Mouse (Mus musculus): Measurements from ENCODE around the gene Pithd1.

The Pithd1 gene

GRCm38 (mm10) chr4:135962946-135963345 lies 24.1 kb downstream of the Pithd1 start:
- DNase-seq (ENCODE audit: low spot score in 2 of 2), result no peak

- DNase-seq (ENCODE audit: low spot score in 2 of 2), result no peak
These were observed 24.9 kb downstream of the Pithd1 start for GRCm38 (mm10) chr4:135962198-135962597.

- DNase-seq (ENCODE audit: low spot score in 2 of 2), result peak in 1 of 2 experiments; percentile 12
These were observed 25.4 kb downstream of the Pithd1 start for GRCm38 (mm10) chr4:135961709-135962108.

- peak; percentile 81 to 93 for DNase-seq (ENCODE audit: low spot score in 2 of 2)
These were observed 26.3 kb downstream of the Pithd1 start for GRCm38 (mm10) chr4:135960717-135961116.

- DNase-seq (ENCODE audit: low spot score in 2 of 2), result no peak
These were observed 28.7 kb downstream of the Pithd1 start for GRCm38 (mm10) chr4:135958354-135958753.

GRCm38 (mm10) chr4:135955886-135956285 lies 31.2 kb downstream of the Pithd1 start:
- DNase-seq (ENCODE audit: low spot score in 2 of 2), result no peak

GRCm38 (mm10) chr4:135954241-135954640 lies 32.8 kb downstream of the Pithd1 start:
- peak; percentile 83 to 89 for DNase-seq (ENCODE audit: low spot score in 2 of 2)

GRCm38 (mm10) chr4:135953179-135953578 lies 33.9 kb downstream of the Pithd1 start:
- DNase-seq (ENCODE audit: low spot score in 2 of 2), result no peak

GRCm38 (mm10) chr4:135951505-135951904 lies 35.6 kb downstream of the Pithd1 start:
- DNase-seq (ENCODE audit: low spot score in 2 of 2), result no peak

- no peak for DNase-seq (ENCODE audit: low spot score in 2 of 2)
These were observed 36.7 kb downstream of the Pithd1 start for GRCm38 (mm10) chr4:135950365-135950764.

- no peak for DNase-seq (ENCODE audit: low spot score in 2 of 2)
These were observed 37.2 kb downstream of the Pithd1 start for GRCm38 (mm10) chr4:135949911-135950310.

- DNase-seq (ENCODE audit: low spot score in 2 of 2), result no peak
These were observed 37.6 kb downstream of the Pithd1 start for GRCm38 (mm10) chr4:135949475-135949874.

- no peak for DNase-seq (ENCODE audit: low spot score in 2 of 2)
These were observed 38.9 kb downstream of the Pithd1 start for GRCm38 (mm10) chr4:135948142-135948541.

GRCm38 (mm10) chr4:135946659-135947301 lies 40.3 kb downstream of the Pithd1 start:
- no peak for DNase-seq (ENCODE audit: low spot score in 2 of 2)

- peak; percentile 97 to 98 for DNase-seq (ENCODE audit: low spot score in 2 of 2)
These were observed 40.8 kb downstream of the Pithd1 start, which contains the start of gene Hmgcl for GRCm38 (mm10) chr4:135946278-135946658. TSS of gene Hmgcl (plus strand) at chr4:135946448.

- no peak for DNase-seq (ENCODE audit: low spot score in 2 of 2)
These were observed 41.4 kb downstream of the Pithd1 start for GRCm38 (mm10) chr4:135945706-135946105.

- DNase-seq (ENCODE audit: low spot score in 2 of 2), result no peak
These were observed 43.7 kb downstream of the Pithd1 start for GRCm38 (mm10) chr4:135943389-135943788.

- DNase-seq (ENCODE audit: low spot score in 2 of 2), result no peak
These were observed 44.9 kb downstream of the Pithd1 start for GRCm38 (mm10) chr4:135942193-135942592.

- DNase-seq (ENCODE audit: low spot score in 2 of 2), result peak in 1 of 2 experiments; percentile 57
These were observed 46.0 kb downstream of the Pithd1 start for GRCm38 (mm10) chr4:135941026-135941425.

- no peak for DNase-seq (ENCODE audit: low spot score in 2 of 2)
These were observed 48.2 kb downstream of the Pithd1 start for GRCm38 (mm10) chr4:135938858-135939257.

GRCm38 (mm10) chr4:135935502-135935901 lies 51.6 kb downstream of the Pithd1 start:
- no peak for DNase-seq (ENCODE audit: low spot score in 2 of 2)

- DNase-seq (ENCODE audit: low spot score in 2 of 2), result no peak
These were observed 52.2 kb downstream of the Pithd1 start for GRCm38 (mm10) chr4:135934708-135935500.

- DNase-seq (ENCODE audit: low spot score in 2 of 2), result no peak
These were observed 55.2 kb downstream of the Pithd1 start for GRCm38 (mm10) chr4:135931832-135932231.
